Mouse (Mus musculus): ENCODE data around the gene Gria2. TPM values are rescaled to one million over a fixed set of nuclear protein-coding genes. Genes with fewer than 3 reads are reported as not detected.

Gria2 gene
- polyA plus RNA-seq, 1 experiment from 2014 or later, result 1.1 TPM

DNA sequence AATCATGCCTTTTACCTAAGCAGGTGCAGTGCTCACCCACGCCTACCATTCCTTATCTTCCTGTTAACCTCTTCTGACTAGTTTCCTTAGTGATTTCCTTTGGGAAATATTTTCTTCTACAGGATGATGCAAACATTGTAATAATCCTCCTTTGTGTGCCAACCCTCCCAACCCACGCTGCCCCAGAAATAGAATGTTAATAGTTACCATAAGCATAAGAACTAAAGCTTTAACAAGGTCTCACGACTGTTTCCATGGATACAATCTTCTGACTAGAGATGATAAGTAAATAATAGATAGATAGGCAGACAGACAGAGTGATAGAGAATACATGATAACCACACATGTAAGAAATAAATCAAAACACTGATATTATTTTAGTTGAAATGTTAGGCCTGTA is 140.8 kb downstream of the Gria2 start:
- no peaks in the 10 kb centered on the region for H3K27me3 ChIP-seq
- H3K4me1 ChIP-seq, result no peaks in the 10 kb centered on the region
- 74% methylated on average over 3 of the region's 3 CpGs for WGBS
- H3K4me2 ChIP-seq, result no peak overlapping the region
- H3K27ac ChIP-seq, result no peak overlapping the region
- ATAC-seq (replicated peaks; ENCODE audit: low FRiP score), result no peak
- H3K9me3 ChIP-seq (replicated peaks), result no peaks in the 10 kb centered on the region
- no peak overlapping the region for H3K4me3 ChIP-seq (replicated peaks)
- no peak overlapping the region for H3K9ac ChIP-seq
- no peaks in the 10 kb centered on the region for H3K36me3 ChIP-seq

DNA sequence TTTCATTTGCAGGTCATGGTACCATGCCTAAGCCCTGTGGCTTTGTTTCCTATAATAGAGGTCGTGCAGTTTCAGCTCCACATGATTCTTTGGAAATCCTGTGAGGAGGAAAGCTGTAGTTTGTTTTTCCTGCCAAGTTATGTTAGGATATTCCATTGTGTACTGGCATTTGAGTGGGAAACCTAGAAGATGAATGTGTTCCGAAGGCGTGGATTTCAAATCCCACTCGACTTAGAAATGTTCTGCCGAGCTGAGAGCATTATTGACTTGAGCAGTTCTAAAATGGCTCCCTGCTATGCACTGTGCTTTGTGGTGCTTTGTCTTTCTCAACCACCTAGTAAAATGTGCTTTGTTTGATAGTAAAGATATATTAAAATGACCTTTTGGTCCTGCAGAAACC is 150.4 kb downstream of the Gria2 start:
- H3K4me2 ChIP-seq, result no peak overlapping the region
- no peaks in the 10 kb centered on the region for H3K27me3 ChIP-seq
- no peaks in the 10 kb centered on the region for H3K36me3 ChIP-seq
- H3K9ac ChIP-seq, result no peak overlapping the region
- no peaks in the 10 kb centered on the region for H3K4me1 ChIP-seq
- 85% methylated on average over 5 of the region's 5 CpGs for WGBS
- ATAC-seq (replicated peaks; ENCODE audit: low FRiP score), result no peak
- no peak overlapping the region for H3K4me3 ChIP-seq (replicated peaks)
- no peaks in the 10 kb centered on the region for H3K9me3 ChIP-seq (replicated peaks)
- no peak overlapping the region for H3K27ac ChIP-seq

Small RNA genes lying within 50 kb of the gene (microRNA-seq; reads per million reads assigned to microRNA genes)
- gene Gm25749, result not detected

Other genes with a start within 250 kb of the Gria2 start
- 8.2 and 9.5 TPM in 2 replicates for gene Glrb, start 110.8 kb upstream of the Gria2 start, polyA plus RNA-seq (2015; fragmentation: Nextera tagmentation; extraction: Ambion mirVana)
- gene Pdgfc, start 233.6 kb upstream of the Gria2 start, polyA plus RNA-seq (2015; fragmentation: Nextera tagmentation; extraction: Ambion mirVana), result 30.2 and 30.9 TPM in 2 replicates

Data from kidney, embryonic 15.5 days (tissue).